Mouse (Mus musculus): ENCODE measurements around the gene Blzf1.

DNA sequence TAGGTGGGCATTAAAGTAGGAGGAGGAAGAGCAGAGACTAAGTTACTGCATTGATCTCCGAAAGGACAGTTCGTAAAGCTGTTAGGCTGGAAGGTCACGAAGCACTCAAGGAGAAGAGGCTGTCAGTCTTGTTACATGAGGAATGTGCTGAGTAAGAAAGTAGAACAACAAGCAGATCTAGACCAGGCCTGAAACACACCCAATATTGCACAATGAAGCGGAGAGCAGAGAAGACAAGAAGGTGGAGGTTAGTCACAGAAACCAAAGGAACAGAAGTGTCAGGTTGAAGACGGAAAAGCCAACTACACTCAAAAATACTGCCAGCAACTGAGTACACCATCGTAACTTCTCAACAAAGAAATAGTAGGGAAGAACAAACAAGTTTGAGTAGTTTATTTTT, 13.2 kb downstream of the Blzf1 start:
- TF ChIP-seq POLR2A (IDR thresholded peaks at IDR 0.05; ENCODE audit: borderline replicate concordance, control insufficient read depth, low read depth, low read length): no peak
- no peak for TF ChIP-seq CTCF (IDR thresholded peaks at IDR 0.05; ENCODE audit: control insufficient read depth, insufficient read depth, low read length)

Data from bone marrow, adult 2 months (tissue).